Mouse (Mus musculus): ENCODE measurements around the gene Eri2. TPM values are rescaled to one million over a fixed set of nuclear protein-coding genes. Genes with fewer than 3 reads are reported as not detected.

The Eri2 gene
- 27.2 and 27.5 TPM in 2 replicates for polyA plus RNA-seq (2016; fragmentation: Nextera tagmentation; extraction: Ambion mirVana)

DNA sequence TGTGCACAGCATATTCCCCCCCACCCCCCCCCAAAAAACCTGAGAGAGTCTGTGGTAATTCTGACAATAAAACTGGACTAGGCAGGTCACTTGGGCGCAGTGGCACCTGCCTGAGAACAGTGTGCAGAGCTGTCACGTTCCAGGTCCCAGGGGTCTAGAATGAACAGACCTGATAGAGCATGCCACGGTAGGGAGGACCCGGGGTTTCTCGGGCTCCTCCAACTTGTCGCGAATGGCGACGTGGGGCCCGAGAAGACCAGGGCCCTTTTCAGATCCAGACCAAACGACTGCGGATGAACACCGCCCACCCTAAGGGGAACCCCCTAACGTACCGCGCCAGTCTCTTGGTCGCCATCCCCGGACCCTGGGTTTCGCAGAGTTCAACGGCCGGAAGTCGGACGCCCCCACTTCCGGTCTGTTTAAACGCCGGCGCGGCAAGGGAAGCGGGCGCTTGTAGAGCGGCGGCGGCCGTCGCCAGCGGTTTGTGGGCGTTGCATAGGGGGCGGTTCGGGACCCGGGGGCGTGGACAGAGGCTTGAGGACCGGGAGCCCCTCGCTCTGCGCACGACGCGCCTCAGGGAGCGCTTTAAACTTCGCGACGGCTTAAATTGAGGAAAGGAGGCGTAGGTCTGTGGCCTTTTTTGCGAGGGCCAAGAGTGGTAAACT, at the start of gene Eri2, which contains the start of gene Rexo5:
TSS of gene Eri2 (minus strand) at position 473 of the 665 bp plus-strand sequence.
TSS of gene Rexo5 (plus strand) at position 421 of the 665 bp plus-strand sequence.
- ATAC-seq (ENCODE audit: low FRiP score), result peak; percentile 98
- Histone ChIP-seq H3K4me2 (replicated peaks) (peak within 1 kb of the TSS; percentile 79), H3K4me3 (peak within 1 kb of the TSS; percentile 69), H3K9ac (peak within 1 kb of the TSS; percentile 84), H3K36me3 (peaks cover 10% of the 10 kb centered on the region), H3K27ac (peak within 1 kb of the TSS; percentile 71), H3K4me1 (peaks cover 15% of the 10 kb centered on the region), H3K27me3 (no peaks in the 10 kb centered on the region), H3K9me3 (replicated peaks) (no peaks in the 10 kb centered on the region)
- WGBS, result under 1% methylated on average over 53 of the region's 53 CpGs

DNA sequence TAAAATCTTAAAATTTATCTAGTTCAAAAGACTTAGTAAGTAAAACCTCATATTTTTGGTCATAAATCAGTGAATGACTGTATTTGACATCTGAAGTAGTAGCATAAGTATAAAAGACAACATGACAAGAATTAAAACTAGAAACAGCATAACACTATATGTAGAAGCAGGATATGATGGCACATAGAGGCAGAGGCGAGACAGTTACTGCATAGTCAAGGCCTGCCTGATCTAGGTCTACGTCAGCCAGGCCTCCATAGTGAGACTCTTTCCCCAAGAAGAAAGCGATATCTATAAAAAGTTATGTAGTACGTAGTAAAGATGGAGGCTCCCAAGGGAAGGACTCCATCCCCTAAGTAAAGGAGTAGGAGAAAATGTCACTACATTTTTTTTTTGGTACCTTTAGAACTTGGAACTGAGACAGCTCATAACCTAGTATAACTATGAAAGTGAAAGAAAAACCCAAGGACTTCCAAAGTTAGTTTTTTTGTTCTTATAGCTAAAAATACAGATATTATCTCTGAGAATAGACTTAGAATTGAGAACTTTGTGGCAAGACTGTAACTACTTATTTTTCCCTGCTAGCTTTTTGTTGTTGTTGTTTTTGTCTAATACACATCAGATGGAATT, 48.1 kb upstream of the Eri2 start:
- WGBS, result 94% methylated on average over 4 of the region's 4 CpGs
- H3K27me3 ChIP-seq, result no peaks in the 10 kb centered on the region

DNA sequence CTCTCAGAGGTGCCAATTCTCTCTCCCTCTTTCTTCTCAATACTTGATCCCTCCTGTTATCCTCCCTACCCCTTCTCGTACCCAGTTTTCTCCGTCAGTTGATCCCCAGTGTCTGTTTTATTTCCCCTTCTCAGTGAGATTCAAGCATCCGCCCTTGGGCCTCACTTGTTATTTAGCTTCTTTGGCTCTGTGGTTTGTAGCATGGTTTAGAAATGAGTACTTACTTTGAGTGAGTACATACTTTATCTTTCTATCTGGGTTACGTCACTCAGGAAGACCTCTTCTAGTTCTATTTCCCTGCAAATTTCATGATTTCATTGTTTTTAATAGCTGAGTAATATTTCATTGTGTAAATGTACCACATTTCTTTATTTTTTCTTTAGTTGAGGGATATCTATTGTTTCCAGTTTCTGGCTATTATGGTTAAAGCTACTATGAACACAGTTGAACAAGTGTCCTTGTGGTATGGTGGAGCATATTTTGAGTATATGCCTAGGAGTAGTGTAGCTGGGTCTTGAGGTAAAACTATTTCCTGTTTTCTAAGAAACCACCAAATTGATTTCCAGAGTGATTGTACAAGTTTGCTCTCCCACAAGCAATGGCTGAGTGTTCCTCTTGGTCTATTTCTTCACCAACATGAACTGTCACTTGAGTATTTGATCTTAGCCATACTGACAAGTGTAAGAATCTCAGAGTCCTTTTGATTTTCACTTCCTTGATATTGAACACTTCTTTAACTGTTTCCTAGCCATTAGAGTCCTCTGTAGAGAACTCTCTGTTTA, 42.3 kb upstream of the Eri2 start:
- no peak overlapping the region for H3K9ac ChIP-seq
- 93% methylated on average over 4 of the region's 4 CpGs for WGBS

More for the DNA sequence above, 48.1 kb upstream of the Eri2 start:
- no peak overlapping the region for H3K27ac ChIP-seq
- no peak overlapping the region for H3K4me2 ChIP-seq (replicated peaks)
- no peak overlapping the region for H3K9ac ChIP-seq
- no peak overlapping the region for H3K4me3 ChIP-seq
- ATAC-seq (ENCODE audit: low FRiP score), result no peak
- no peaks in the 10 kb centered on the region for H3K4me1 ChIP-seq
- H3K36me3 ChIP-seq, result 0 out of 2 replicates have a peak, but pooled peaks cover 2% of the 10 kb centered on the region
- no peaks in the 10 kb centered on the region for H3K9me3 ChIP-seq (replicated peaks)

DNA sequence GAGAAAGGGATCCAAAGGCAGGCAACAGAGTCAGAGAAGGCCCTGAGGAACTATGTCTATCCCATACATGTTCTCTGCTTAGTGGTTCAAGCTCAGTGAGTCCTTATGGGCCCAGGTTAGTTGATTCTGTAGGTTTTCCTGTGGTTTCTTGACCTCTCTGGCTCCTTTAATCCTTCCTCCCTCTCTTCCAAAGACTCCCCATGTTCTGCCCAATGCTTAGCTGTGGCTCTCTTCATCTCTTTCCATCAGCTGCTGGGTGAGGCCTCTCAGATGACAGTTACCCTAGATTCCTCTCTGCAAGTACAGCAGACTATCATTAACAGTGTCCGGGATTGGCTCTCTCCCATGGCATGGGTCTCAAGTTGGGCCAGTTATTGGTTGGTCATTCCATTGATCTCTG, 41.5 kb upstream of the Eri2 start:
- ATAC-seq (ENCODE audit: low FRiP score), result no peak
- no peak overlapping the region for H3K9ac ChIP-seq
- no peaks in the 10 kb centered on the region for H3K9me3 ChIP-seq (replicated peaks)
- WGBS, result 91% methylated on average over 1 of the region's 1 CpGs
- H3K4me3 ChIP-seq, result no peak overlapping the region
- H3K27ac ChIP-seq, result no peak overlapping the region
- no peak overlapping the region for H3K4me2 ChIP-seq (replicated peaks)
- no peaks in the 10 kb centered on the region for H3K36me3 ChIP-seq
- no peaks in the 10 kb centered on the region for H3K4me1 ChIP-seq
- H3K27me3 ChIP-seq, result no peaks in the 10 kb centered on the region

More for the DNA sequence above, 42.3 kb upstream of the Eri2 start:
- no peak for ATAC-seq (ENCODE audit: low FRiP score)
- no peak overlapping the region for H3K4me2 ChIP-seq (replicated peaks)
- H3K4me3 ChIP-seq, result no peak overlapping the region
- H3K4me1 ChIP-seq, result no peaks in the 10 kb centered on the region
- no peak overlapping the region for H3K27ac ChIP-seq
- H3K36me3 ChIP-seq, result no peaks in the 10 kb centered on the region
- H3K27me3 ChIP-seq, result no peaks in the 10 kb centered on the region
- H3K9me3 ChIP-seq (replicated peaks), result no peaks in the 10 kb centered on the region

DNA sequence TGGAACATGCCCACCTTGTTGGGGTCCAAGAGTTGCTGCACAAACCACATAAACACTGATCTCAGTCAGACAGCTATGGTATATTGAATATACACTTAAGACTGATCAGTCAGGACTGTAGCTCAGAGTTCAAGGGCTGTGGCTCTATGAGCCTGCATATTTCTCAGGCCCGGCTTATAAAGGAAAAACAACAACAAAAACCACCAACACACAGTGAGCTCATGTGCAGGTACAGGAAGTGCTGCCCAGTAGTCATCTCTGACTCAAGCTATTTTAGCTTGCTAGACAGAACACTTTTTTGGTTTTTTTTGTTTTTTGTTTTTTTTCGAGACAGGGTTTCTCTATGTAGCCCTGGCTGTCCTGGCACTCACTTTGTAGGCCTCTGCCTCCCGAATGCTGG, 14.9 kb upstream of the Eri2 start:
- 89% methylated on average over 3 of the region's 3 CpGs for WGBS
- H3K36me3 ChIP-seq, result peaks cover 15% of the 10 kb centered on the region

DNA sequence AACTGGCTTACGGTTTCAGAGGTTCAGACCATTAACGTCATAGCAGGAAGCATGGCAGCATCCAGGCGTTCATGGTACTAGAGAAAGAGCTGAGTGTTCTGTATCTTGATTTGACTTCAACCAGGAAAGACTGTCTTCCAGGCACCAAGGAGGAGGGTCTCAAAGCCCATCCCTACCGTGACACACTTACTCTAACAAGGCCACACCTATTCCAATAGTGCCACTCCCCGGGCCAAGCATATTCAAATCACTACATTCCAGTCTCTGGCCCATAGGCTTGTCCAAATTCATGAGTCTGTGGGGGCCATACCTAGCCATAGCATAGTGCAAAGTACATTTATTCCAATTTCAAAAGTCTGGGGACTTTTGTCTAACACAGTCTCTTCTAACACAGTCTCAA, 13.5 kb upstream of the Eri2 start:
- H3K4me1 ChIP-seq, result no peaks in the 10 kb centered on the region
- ATAC-seq (ENCODE audit: low FRiP score), result no peak
- H3K36me3 ChIP-seq, result peaks cover 15% of the 10 kb centered on the region
- no peaks in the 10 kb centered on the region for H3K9me3 ChIP-seq (replicated peaks)
- WGBS, result 94% methylated on average over 5 of the region's 5 CpGs
- no peak overlapping the region for H3K27ac ChIP-seq
- no peaks in the 10 kb centered on the region for H3K27me3 ChIP-seq
- H3K9ac ChIP-seq, result no peak overlapping the region
- no peak overlapping the region for H3K4me3 ChIP-seq
- H3K4me2 ChIP-seq (replicated peaks), result no peak overlapping the region

More for the DNA sequence above, 14.9 kb upstream of the Eri2 start:
- H3K4me3 ChIP-seq, result no peak overlapping the region
- H3K4me2 ChIP-seq (replicated peaks), result no peak overlapping the region
- H3K27me3 ChIP-seq, result no peaks in the 10 kb centered on the region
- no peaks in the 10 kb centered on the region for H3K9me3 ChIP-seq (replicated peaks)
- no peak overlapping the region for H3K27ac ChIP-seq
- ATAC-seq (ENCODE audit: low FRiP score), result no peak
- H3K9ac ChIP-seq, result no peak overlapping the region
- no peaks in the 10 kb centered on the region for H3K4me1 ChIP-seq

DNA sequence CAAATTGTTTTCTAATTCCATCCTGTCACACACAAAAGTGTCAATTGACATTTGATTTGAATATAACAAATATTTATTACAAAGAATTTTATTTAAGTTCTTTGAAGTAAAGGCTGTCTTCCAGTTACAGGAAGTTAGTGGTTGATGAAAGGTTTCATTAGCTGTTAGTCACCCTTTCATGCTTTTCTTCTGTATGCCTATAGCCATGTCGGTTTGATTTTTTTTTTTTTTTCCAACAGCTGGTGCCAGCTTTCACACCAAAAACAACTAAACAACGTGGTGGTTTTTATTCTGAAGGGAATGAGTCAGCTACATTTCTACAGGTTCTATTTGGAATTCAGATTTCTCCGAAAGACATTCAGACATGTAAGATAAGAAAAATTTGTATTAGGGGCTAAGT, 7.1 kb upstream of the Eri2 start:
- no peak overlapping the region for H3K4me3 ChIP-seq
- H3K4me1 ChIP-seq, result no peaks in the 10 kb centered on the region
- no peak overlapping the region for H3K27ac ChIP-seq
- ATAC-seq (ENCODE audit: low FRiP score), result no peak
- no peak overlapping the region for H3K9ac ChIP-seq
- H3K27me3 ChIP-seq, result no peaks in the 10 kb centered on the region
- H3K36me3 ChIP-seq, result peaks cover 4% of the 10 kb centered on the region; the same call in 1 of the 2 replicates
- H3K4me2 ChIP-seq (replicated peaks), result no peak overlapping the region
- WGBS, result 90% methylated on average over 3 of the region's 3 CpGs
- no peaks in the 10 kb centered on the region for H3K9me3 ChIP-seq (replicated peaks)

DNA sequence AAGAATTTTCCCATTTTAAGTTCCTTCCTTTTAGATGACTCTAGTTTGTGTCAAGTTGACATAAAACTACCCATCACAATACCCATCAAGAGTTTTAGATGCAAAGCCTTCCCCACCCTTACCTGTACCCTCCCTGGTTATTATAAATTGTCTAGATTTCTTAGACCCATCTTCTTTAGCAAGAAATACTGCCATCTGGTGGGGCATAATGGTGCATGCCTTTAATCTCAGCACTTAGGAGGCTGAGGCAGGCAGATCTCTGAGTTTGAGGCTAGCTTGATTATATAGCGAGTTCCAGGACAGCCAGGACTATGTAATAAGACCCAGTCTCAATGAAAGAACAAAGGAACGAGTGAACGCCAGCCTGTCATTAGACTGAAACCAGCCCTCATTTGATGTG, 6.6 kb upstream of the Eri2 start:
- Histone ChIP-seq H3K4me3 (no peak overlapping the region), H3K36me3 (peaks cover 4% of the 10 kb centered on the region; the same call in 1 of the 2 replicates), H3K9ac (no peak overlapping the region), H3K27me3 (no peaks in the 10 kb centered on the region), H3K4me1 (no peaks in the 10 kb centered on the region), H3K4me2 (replicated peaks) (no peak overlapping the region), H3K27ac (no peak overlapping the region), H3K9me3 (replicated peaks) (no peaks in the 10 kb centered on the region)
- no peak for ATAC-seq (ENCODE audit: low FRiP score)
- WGBS, result 94% methylated on average over 3 of the region's 3 CpGs

DNA sequence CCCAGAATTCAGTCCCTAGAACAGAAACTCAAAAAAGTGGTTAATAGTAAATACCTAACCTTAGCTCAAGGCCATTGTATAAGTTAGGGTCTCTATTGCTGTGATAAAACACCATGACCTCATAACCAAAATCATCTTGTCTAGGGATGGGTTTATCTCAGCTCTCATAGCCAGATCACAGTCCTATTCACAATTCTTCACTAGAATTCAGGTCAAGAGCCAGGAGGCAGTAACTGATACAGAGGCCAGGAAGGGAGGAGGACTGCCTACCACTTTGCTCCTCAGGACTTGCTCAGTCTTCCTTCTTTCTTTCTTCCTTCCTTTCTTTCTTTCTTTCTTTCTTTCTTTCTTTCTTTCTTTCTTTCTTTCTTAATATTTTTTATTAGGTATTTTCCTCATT, 1.5 kb upstream of the Eri2 start:
- Histone ChIP-seq H3K27me3 (no peaks in the 10 kb centered on the region), H3K36me3 (no peaks in the 10 kb centered on the region; the same call in 1 of the 2 replicates), H3K9ac (peak overlapping the region; percentile 32; the same call in 1 of the 2 replicates), H3K27ac (no peak overlapping the region), H3K4me2 (replicated peaks) (peak overlapping the region; percentile 79), H3K9me3 (replicated peaks) (no peaks in the 10 kb centered on the region), H3K4me3 (0 out of 2 replicates have a peak overlapping the region, but pooled peaks have one; percentile 11), H3K4me1 (peaks cover 15% of the 10 kb centered on the region)
- ATAC-seq (ENCODE audit: low FRiP score), result no peak

DNA sequence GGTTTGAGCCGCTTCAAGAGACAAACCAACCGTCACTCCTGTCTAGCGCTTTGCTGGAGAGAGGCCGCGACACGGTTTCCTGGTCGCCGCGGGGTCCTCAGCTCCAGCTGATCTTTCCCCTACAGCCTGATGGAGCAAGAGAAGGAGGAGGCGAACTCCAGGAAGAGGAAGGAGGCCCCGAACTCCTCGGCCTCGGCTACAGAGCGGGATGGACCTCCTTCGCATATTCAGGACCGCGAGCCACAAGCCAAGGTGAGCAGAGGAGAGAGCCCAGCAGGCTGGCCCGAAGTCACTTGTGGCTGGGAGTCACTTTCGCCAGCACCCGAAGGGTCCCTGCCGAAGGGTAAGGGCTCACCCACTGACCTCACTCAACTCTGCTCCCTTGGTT, 387 bp upstream of the Eri2 start:
- Histone ChIP-seq H3K27ac (peak overlapping the region; percentile 71), H3K4me2 (replicated peaks) (peak overlapping the region; percentile 79), H3K9ac (peak overlapping the region; percentile 84), H3K36me3 (peaks cover 7% of the 10 kb centered on the region), H3K4me1 (peaks cover 15% of the 10 kb centered on the region), H3K27me3 (no peaks in the 10 kb centered on the region), H3K4me3 (peak overlapping the region; percentile 69), H3K9me3 (replicated peaks) (no peaks in the 10 kb centered on the region)
- ATAC-seq (ENCODE audit: low FRiP score), result peak; percentile 74; the same call in 1 of the 2 replicates
- WGBS, result under 1% methylated on average over 21 of the region's 21 CpGs

DNA sequence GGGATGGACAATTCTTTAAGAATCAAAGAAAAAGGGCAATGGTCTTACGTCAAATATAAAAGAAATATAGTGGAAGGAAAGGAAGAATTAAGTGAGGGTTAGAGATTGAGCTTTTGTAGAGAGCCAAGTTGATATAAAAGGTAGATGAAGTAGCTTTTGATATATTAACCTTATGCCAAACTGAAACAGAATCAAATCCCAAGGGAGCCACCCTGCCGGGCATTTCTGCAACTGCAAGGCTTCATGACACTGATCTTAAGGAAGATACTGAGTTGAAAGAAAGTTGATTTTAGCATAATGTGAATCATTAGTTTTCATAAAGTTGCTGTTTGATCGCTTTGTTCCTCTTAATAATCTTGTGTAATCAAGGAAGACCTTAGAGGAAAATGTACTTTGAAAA, 4.8 kb downstream of the Eri2 start:
- 88% methylated on average over 3 of the region's 3 CpGs for WGBS
- Histone ChIP-seq H3K4me3 (no peak overlapping the region), H3K27me3 (no peaks in the 10 kb centered on the region), H3K9ac (no peak overlapping the region), H3K9me3 (replicated peaks) (no peaks in the 10 kb centered on the region), H3K27ac (no peak overlapping the region), H3K4me2 (replicated peaks) (no peak overlapping the region), H3K36me3 (peaks cover 37% of the 10 kb centered on the region), H3K4me1 (peaks cover 7% of the 10 kb centered on the region)
- no peak for ATAC-seq (ENCODE audit: low FRiP score)

DNA sequence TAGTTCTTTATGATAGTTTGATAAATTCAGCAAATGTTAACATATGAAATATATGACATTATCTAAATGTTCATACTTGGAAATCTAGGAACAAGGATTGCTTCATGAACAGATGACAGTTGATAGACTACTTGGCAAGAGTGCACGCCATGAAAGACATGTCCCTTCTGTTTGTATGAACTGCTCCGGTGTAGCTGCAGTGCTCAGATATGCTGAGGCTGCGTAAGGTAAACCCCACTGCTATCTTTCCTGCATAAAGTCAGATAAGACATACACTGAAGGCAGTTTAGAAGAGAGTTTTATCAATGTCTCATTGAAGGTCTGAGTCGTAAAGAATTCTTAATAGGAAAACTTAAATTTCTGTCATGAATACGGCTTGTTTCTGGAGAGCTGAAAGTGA, 8.9 kb downstream of the Eri2 start:
- H3K27me3 ChIP-seq, result no peaks in the 10 kb centered on the region
- H3K9ac ChIP-seq, result no peak overlapping the region
- no peak for ATAC-seq (ENCODE audit: low FRiP score)
- no peak overlapping the region for H3K4me2 ChIP-seq (replicated peaks)
- WGBS, result 96% methylated on average over 5 of the region's 5 CpGs
- peaks cover 47% of the 10 kb centered on the region for H3K36me3 ChIP-seq
- H3K4me3 ChIP-seq, result no peak overlapping the region
- no peaks in the 10 kb centered on the region for H3K9me3 ChIP-seq (replicated peaks)
- H3K27ac ChIP-seq, result no peak overlapping the region
- H3K4me1 ChIP-seq, result no peaks in the 10 kb centered on the region
